Mouse (Mus musculus): Measurements from ENCODE around the gene Nfkbil1. TPM values are rescaled to one million over a fixed set of nuclear protein-coding genes. Genes with fewer than 3 reads are reported as not detected.
A peak's percentile ranks its signal among the peaks of the same experiment; 100 is the strongest.

Gene Nfkbil1
- polyA plus RNA-seq (2015; fragmentation: Nextera tagmentation; extraction: Ambion mirVana) = 11.6 TPM in 2 replicates

GRCm38 (mm10) chr17:35235614-35236389, at the start of gene Nfkbil1:
Nfkbil1 (minus strand) TSS chr17:35235792.
- WGBS = under 1% methylated on average over 34 of the region's 35 CpGs
- H3K4me3 ChIP-seq (ENCODE audit: low read length) = peak within 1 kb of the TSS; percentile 60
- H3K4me2 ChIP-seq (replicated peaks; ENCODE audit: low read depth, low read length) = peak within 1 kb of the TSS; percentile 84
- no peaks in the 10 kb centered on the region for H3K27me3 ChIP-seq (ENCODE audit: insufficient read depth, low read length)
- peak; percentile 92 for ATAC-seq (ENCODE audit: low FRiP score, low TSS enrichment)
- no peaks in the 10 kb centered on the region for H3K9me3 ChIP-seq (ENCODE audit: low read length)
- peaks cover 41% of the 10 kb centered on the region for H3K4me1 ChIP-seq (ENCODE audit: insufficient read depth, low read length)
- H3K9ac ChIP-seq (replicated peaks; ENCODE audit: low read length) = peak within 1 kb of the TSS; percentile 84
- peak within 1 kb of the TSS; percentile 96 for H3K27ac ChIP-seq (ENCODE audit: low read length)
- H3K36me3 ChIP-seq (ENCODE audit: insufficient read depth, low read length) = peaks cover 4% of the 10 kb centered on the region; the same call in 1 of the 2 replicates

GRCm38 (mm10) chr17:35280276-35280675, 44.7 kb upstream of the Nfkbil1 start:
- 70% methylated on average over 3 of the region's 3 CpGs for WGBS
- no peak overlapping the region for H3K4me2 ChIP-seq (replicated peaks; ENCODE audit: low read depth, low read length)
- H3K36me3 ChIP-seq (ENCODE audit: insufficient read depth, low read length) = no peaks in the 10 kb centered on the region
- H3K9ac ChIP-seq (replicated peaks; ENCODE audit: low read length) = no peak overlapping the region
- no peak for ATAC-seq (ENCODE audit: low FRiP score, low TSS enrichment)
- peaks cover 11% of the 10 kb centered on the region for H3K27me3 ChIP-seq (ENCODE audit: insufficient read depth, low read length)
- no peaks in the 10 kb centered on the region for H3K4me1 ChIP-seq (ENCODE audit: insufficient read depth, low read length)
- H3K4me3 ChIP-seq (ENCODE audit: low read length) = no peak overlapping the region
- no peak overlapping the region for H3K27ac ChIP-seq (ENCODE audit: low read length)
- H3K9me3 ChIP-seq (ENCODE audit: low read length) = no peaks in the 10 kb centered on the region

GRCm38 (mm10) chr17:35278957-35279688, 43.5 kb upstream of the Nfkbil1 start:
- Histone ChIP-seq H3K9me3 (ENCODE audit: low read length) (no peaks in the 10 kb centered on the region), H3K4me2 (replicated peaks; ENCODE audit: low read depth, low read length) (no peak overlapping the region), H3K27me3 (ENCODE audit: insufficient read depth, low read length) (peaks cover 11% of the 10 kb centered on the region), H3K36me3 (ENCODE audit: insufficient read depth, low read length) (no peaks in the 10 kb centered on the region), H3K27ac (ENCODE audit: low read length) (no peak overlapping the region), H3K9ac (replicated peaks; ENCODE audit: low read length) (no peak overlapping the region), H3K4me3 (ENCODE audit: low read length) (no peak overlapping the region), H3K4me1 (ENCODE audit: insufficient read depth, low read length) (no peaks in the 10 kb centered on the region)
- no peak for ATAC-seq (ENCODE audit: low FRiP score, low TSS enrichment)
- WGBS = 84% methylated on average over 13 of the region's 13 CpGs

GRCm38 (mm10) chr17:35278049-35278448, 42.5 kb upstream of the Nfkbil1 start:
- Histone ChIP-seq H3K27ac (ENCODE audit: low read length) (no peak overlapping the region), H3K27me3 (ENCODE audit: insufficient read depth, low read length) (peaks cover 11% of the 10 kb centered on the region), H3K36me3 (ENCODE audit: insufficient read depth, low read length) (no peaks in the 10 kb centered on the region), H3K9ac (replicated peaks; ENCODE audit: low read length) (no peak overlapping the region), H3K9me3 (ENCODE audit: low read length) (no peaks in the 10 kb centered on the region; the same call in 1 of the 2 replicates), H3K4me3 (ENCODE audit: low read length) (no peak overlapping the region), H3K4me1 (ENCODE audit: insufficient read depth, low read length) (no peaks in the 10 kb centered on the region), H3K4me2 (replicated peaks; ENCODE audit: low read depth, low read length) (no peak overlapping the region)
- 69% methylated on average over 8 of the region's 8 CpGs for WGBS
- ATAC-seq (ENCODE audit: low FRiP score, low TSS enrichment) = no peak

GRCm38 (mm10) chr17:35276304-35276864, 40.8 kb upstream of the Nfkbil1 start:
- H3K9me3 ChIP-seq (ENCODE audit: low read length) = no peaks in the 10 kb centered on the region; the same call in 1 of the 2 replicates
- ATAC-seq (ENCODE audit: low FRiP score, low TSS enrichment) = no peak
- peaks cover 11% of the 10 kb centered on the region for H3K27me3 ChIP-seq (ENCODE audit: insufficient read depth, low read length)
- H3K9ac ChIP-seq (replicated peaks; ENCODE audit: low read length) = no peak overlapping the region
- H3K4me1 ChIP-seq (ENCODE audit: insufficient read depth, low read length) = no peaks in the 10 kb centered on the region
- 10% methylated on average over 13 of the region's 13 CpGs for WGBS
- no peak overlapping the region for H3K4me2 ChIP-seq (replicated peaks; ENCODE audit: low read depth, low read length)
- no peak overlapping the region for H3K27ac ChIP-seq (ENCODE audit: low read length)
- no peak overlapping the region for H3K4me3 ChIP-seq (ENCODE audit: low read length)
- H3K36me3 ChIP-seq (ENCODE audit: insufficient read depth, low read length) = no peaks in the 10 kb centered on the region

- Histone ChIP-seq H3K9me3 (ENCODE audit: low read length) (no peaks in the 10 kb centered on the region; the same call in 1 of the 2 replicates), H3K27ac (ENCODE audit: low read length) (no peak overlapping the region), H3K4me3 (ENCODE audit: low read length) (no peak overlapping the region), H3K9ac (replicated peaks; ENCODE audit: low read length) (no peak overlapping the region), H3K4me1 (ENCODE audit: insufficient read depth, low read length) (no peaks in the 10 kb centered on the region), H3K4me2 (replicated peaks; ENCODE audit: low read depth, low read length) (no peak overlapping the region), H3K27me3 (ENCODE audit: insufficient read depth, low read length) (peaks cover 11% of the 10 kb centered on the region), H3K36me3 (ENCODE audit: insufficient read depth, low read length) (no peaks in the 10 kb centered on the region)
- 7% methylated on average over 11 of the region's 11 CpGs for WGBS
- ATAC-seq (ENCODE audit: low FRiP score, low TSS enrichment) = peak; percentile 49
These were observed 39.2 kb upstream of the Nfkbil1 start for GRCm38 (mm10) chr17:35274770-35275169.

GRCm38 (mm10) chr17:35272249-35272648, 36.7 kb upstream of the Nfkbil1 start:
- Histone ChIP-seq H3K9me3 (ENCODE audit: low read length) (no peaks in the 10 kb centered on the region; the same call in 1 of the 2 replicates), H3K4me1 (ENCODE audit: insufficient read depth, low read length) (no peaks in the 10 kb centered on the region), H3K4me3 (ENCODE audit: low read length) (no peak overlapping the region), H3K4me2 (replicated peaks; ENCODE audit: low read depth, low read length) (no peak overlapping the region), H3K36me3 (ENCODE audit: insufficient read depth, low read length) (no peaks in the 10 kb centered on the region), H3K27ac (ENCODE audit: low read length) (no peak overlapping the region), H3K9ac (replicated peaks; ENCODE audit: low read length) (no peak overlapping the region), H3K27me3 (ENCODE audit: insufficient read depth, low read length) (peaks cover 11% of the 10 kb centered on the region)
- no peak for ATAC-seq (ENCODE audit: low FRiP score, low TSS enrichment)
- 75% methylated on average over 3 of the region's 3 CpGs for WGBS

GRCm38 (mm10) chr17:35269653-35270347, 34.2 kb upstream of the Nfkbil1 start:
- no peaks in the 10 kb centered on the region; the same call in 1 of the 2 replicates for H3K9me3 ChIP-seq (ENCODE audit: low read length)
- H3K9ac ChIP-seq (replicated peaks; ENCODE audit: low read length) = no peak overlapping the region
- no peak overlapping the region for H3K4me3 ChIP-seq (ENCODE audit: low read length)
- 44% methylated on average over 3 of the region's 3 CpGs for WGBS
- H3K4me1 ChIP-seq (ENCODE audit: insufficient read depth, low read length) = no peaks in the 10 kb centered on the region
- no peaks in the 10 kb centered on the region for H3K27me3 ChIP-seq (ENCODE audit: insufficient read depth, low read length)
- no peak overlapping the region for H3K4me2 ChIP-seq (replicated peaks; ENCODE audit: low read depth, low read length)
- ATAC-seq (ENCODE audit: low FRiP score, low TSS enrichment) = peak; percentile 67; the same call in 1 of the 2 replicates
- no peak overlapping the region for H3K27ac ChIP-seq (ENCODE audit: low read length)
- no peaks in the 10 kb centered on the region for H3K36me3 ChIP-seq (ENCODE audit: insufficient read depth, low read length)

- Histone ChIP-seq H3K36me3 (ENCODE audit: insufficient read depth, low read length) (no peaks in the 10 kb centered on the region), H3K4me1 (ENCODE audit: insufficient read depth, low read length) (peaks cover 2% of the 10 kb centered on the region; the same call in 1 of the 2 replicates), H3K9ac (replicated peaks; ENCODE audit: low read length) (no peak overlapping the region), H3K27ac (ENCODE audit: low read length) (no peak overlapping the region), H3K9me3 (ENCODE audit: low read length) (no peaks in the 10 kb centered on the region), H3K4me3 (ENCODE audit: low read length) (no peak overlapping the region), H3K4me2 (replicated peaks; ENCODE audit: low read depth, low read length) (no peak overlapping the region), H3K27me3 (ENCODE audit: insufficient read depth, low read length) (peaks cover 13% of the 10 kb centered on the region; the same call in 1 of the 2 replicates)
- ATAC-seq (ENCODE audit: low FRiP score, low TSS enrichment) = no peak
- 64% methylated on average over 1 of the region's 1 CpGs for WGBS
These were observed 32.0 kb upstream of the Nfkbil1 start for GRCm38 (mm10) chr17:35267399-35268086.

Data from kidney, embryonic 16.5 days (tissue).